Comparison of ENCODE assay signal across 8 mouse cellular contexts in the genomic region with DNA sequence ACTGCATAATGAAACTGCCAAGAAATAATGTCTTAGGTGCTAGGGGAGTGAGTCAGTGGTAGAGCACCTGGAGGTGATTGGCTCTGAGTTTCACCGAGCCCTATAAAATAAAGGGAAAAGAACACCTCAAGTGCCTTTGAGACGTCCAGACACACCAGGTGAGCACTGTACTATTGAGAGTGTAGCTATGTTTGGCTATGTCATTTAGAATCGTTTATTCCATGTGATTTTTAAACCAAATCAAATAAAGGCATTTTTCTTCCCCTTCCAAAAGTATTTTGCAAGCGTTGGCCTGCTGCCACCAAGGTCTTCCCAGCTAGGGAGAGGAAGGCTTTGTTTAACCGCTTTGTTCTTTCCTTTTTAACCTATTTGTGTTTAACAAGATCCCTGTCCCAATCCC. TPM values are rescaled to one million over a fixed set of nuclear protein-coding genes. Genes with fewer than 3 reads are reported as not detected.
DNase-seq lines count a peak whose midpoint lies in the region; ATAC-seq lines count a peak whose summit lies in the region.

No protein-coding gene starts in this region.

- H3K27ac ChIP-seq in embryonic facial prominence, embryonic 13.5 days, result no peak overlapping the region
- H3K27ac ChIP-seq in embryonic facial prominence, embryonic 10.5 days (replicated peaks), result no peak overlapping the region
- H3K27ac ChIP-seq in hindbrain, embryonic 14.5 days, result no peak overlapping the region

- H3K9ac ChIP-seq in embryonic facial prominence, embryonic 13.5 days, result 0 out of 2 replicates have a peak overlapping the region, but pooled peaks have one; percentile 61
- peak overlapping the region; percentile 60; the same call in 1 of the 2 replicates for H3K9ac ChIP-seq in hindbrain, embryonic 14.5 days

- DNase-seq in embryonic facial prominence, embryonic 10.5 days (ENCODE audit: low spot score), result no peak
- DNase-seq in adrenal gland, adult 18-20 months (ENCODE audit: low spot score in 2 of 2), result peak; percentile 36 to 44
- DNase-seq in hindbrain, embryonic 14.5 days (ENCODE audit: low spot score), result no peak
- DNase-seq in lung, postnatal 10 days, result peak; percentile 48
- no peak for DNase-seq in layer of hippocampus, adult 9-11 months
- DNase-seq in T-cell, adult 2 months (ENCODE audit: low spot score), result no peak
- DNase-seq in gastrocnemius, postnatal 36 days, result no peak

- ATAC-seq in embryonic facial prominence, embryonic 13.5 days (ENCODE audit: insufficient number of reproducible peaks, insufficient read depth, low FRiP score, low TSS enrichment, low read depth), result no peak
- ATAC-seq in hindbrain, embryonic 14.5 days (ENCODE audit: low FRiP score), result no peak

- intact Hi-C loops in gastrocnemius, postnatal 36 days (cut with DNase I), result no loop called here

- H3K36me3 ChIP-seq in embryonic facial prominence, embryonic 13.5 days, result no peaks in the 10 kb centered on the region
- H3K36me3 ChIP-seq in embryonic facial prominence, embryonic 10.5 days (replicated peaks), result no peaks in the 10 kb centered on the region
- no peaks in the 10 kb centered on the region for H3K36me3 ChIP-seq in hindbrain, embryonic 14.5 days (replicated peaks; ENCODE audit: control insufficient read depth, insufficient read depth)

- no peaks in the 10 kb centered on the region for H3K9me3 ChIP-seq in embryonic facial prominence, embryonic 13.5 days
- H3K9me3 ChIP-seq in embryonic facial prominence, embryonic 10.5 days, result no peaks in the 10 kb centered on the region
- H3K9me3 ChIP-seq in hindbrain, embryonic 14.5 days (ENCODE audit: control insufficient read depth, low read length), result no peaks in the 10 kb centered on the region

- H3K4me1 ChIP-seq in embryonic facial prominence, embryonic 13.5 days, result no peaks in the 10 kb centered on the region
- 0 out of 2 replicates have a peak, but pooled peaks cover 8% of the 10 kb centered on the region for H3K4me1 ChIP-seq in embryonic facial prominence, embryonic 10.5 days
- no peaks in the 10 kb centered on the region for H3K4me1 ChIP-seq in hindbrain, embryonic 14.5 days (replicated peaks; ENCODE audit: control insufficient read depth, insufficient read depth, low read length)

- WGBS in embryonic facial prominence, embryonic 13.5 days, result 42% methylated on average over 5 of the region's 5 CpGs
- 60% methylated on average over 5 of the region's 5 CpGs for WGBS in embryonic facial prominence, embryonic 10.5 days
- WGBS in hindbrain, embryonic 14.5 days, result 68% methylated on average over 5 of the region's 5 CpGs

- no peaks in the 10 kb centered on the region for H3K27me3 ChIP-seq in embryonic facial prominence, embryonic 13.5 days
- H3K27me3 ChIP-seq in embryonic facial prominence, embryonic 10.5 days (replicated peaks; ENCODE audit: low read depth, poor library complexity, severe bottlenecking), result no peaks in the 10 kb centered on the region
- no peaks in the 10 kb centered on the region for H3K27me3 ChIP-seq in hindbrain, embryonic 14.5 days (ENCODE audit: control insufficient read depth, insufficient read depth, low read length)

- peak overlapping the region; percentile 63 for H3K4me2 ChIP-seq in embryonic facial prominence, embryonic 13.5 days
- H3K4me2 ChIP-seq in hindbrain, embryonic 14.5 days (replicated peaks), result peak overlapping the region; percentile 64

- no peak overlapping the region for H3K4me3 ChIP-seq in embryonic facial prominence, embryonic 13.5 days
- H3K4me3 ChIP-seq in embryonic facial prominence, embryonic 10.5 days, result no peak overlapping the region
- H3K4me3 ChIP-seq in hindbrain, embryonic 14.5 days (replicated peaks; ENCODE audit: low read length), result peak overlapping the region; percentile 33

RNA-seq across cellular contexts. Expression of a gene that starts 2.0 kb away (rescaled TPM):
- 0.17 and 2.2 TPM in 2 replicates for polyA plus RNA-seq in embryonic facial prominence, embryonic 13.5 days (2015; fragmentation: Nextera tagmentation; extraction: Ambion mirVana)
- polyA plus RNA-seq in embryonic facial prominence, embryonic 10.5 days (2016; fragmentation: Nextera tagmentation; extraction: Ambion mirVana), result 0.17 and 0.45 TPM in 2 replicates
- 1 to 10 TPM in 1 of 2 experiments, under 1 TPM in 1; 0.67 to 3.4 TPM for total RNA-seq in adrenal gland, adult 18-20 months (2021)
- polyA plus RNA-seq in hindbrain, embryonic 14.5 days (2014; fragmentation: Nextera tagmentation; extraction: Ambion mirVana), result 0.51 and 0.94 TPM in 2 replicates
- total RNA-seq in gastrocnemius, postnatal 36 days (2021), result not detected

Comparison
In these comparisons a context has a peak if more than half of its experiments do, and no peak if none do; other contexts are left out.
1. DNase-seq: peak in adrenal gland, adult 18-20 months (2 of 2) and lung, postnatal 10 days (single experiment); none in embryonic facial prominence, embryonic 10.5 days (single experiment), hindbrain, embryonic 14.5 days (single experiment), layer of hippocampus, adult 9-11 months (single experiment), T-cell, adult 2 months (single experiment) and gastrocnemius, postnatal 36 days (0 of 2).